12 mouse cellular contexts compared by ENCODE assay signal in the genomic region with DNA sequence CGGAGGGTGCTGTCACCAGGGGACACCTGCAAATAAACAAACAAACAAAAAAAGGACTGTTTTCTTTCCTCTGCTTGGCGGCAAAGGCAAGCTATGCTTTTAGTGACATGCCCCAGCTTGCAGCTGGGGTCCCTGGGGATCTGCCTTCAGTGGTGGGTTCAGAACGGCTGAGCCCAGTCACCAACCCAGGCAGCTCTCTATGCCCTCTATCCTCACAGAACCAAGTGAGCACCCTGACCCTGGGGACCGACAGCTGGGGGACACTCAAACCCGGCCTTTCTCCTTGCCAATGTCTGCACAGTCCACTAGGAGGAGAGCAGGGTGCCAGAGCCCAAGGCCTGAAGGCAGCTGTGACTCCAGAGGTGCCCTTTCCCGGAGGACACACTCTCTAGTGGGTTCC. TPM values are rescaled to one million over a fixed set of nuclear protein-coding genes. Genes with fewer than 3 reads are reported as not detected.
DNase-seq lines count a peak whose midpoint lies in the region; ATAC-seq and TF ChIP-seq lines count a peak whose summit lies in the region.
"Had no signal": no experiment of that assay in that cellular context is flagged by ENCODE, and none has a peak within 500 bp of the region (broad histone marks: within the 10 kb centered on the region; RNA-seq: fewer than 3 reads in every experiment).

No protein-coding gene starts in this region.

- peaks cover 74% of the 10 kb centered on the region for H3K4me1 ChIP-seq in spleen, adult 2 months (ENCODE audit: control insufficient read depth, insufficient read depth, insufficient read length)
- H3K4me1 ChIP-seq in heart, embryonic 16.5 days (ENCODE audit: control insufficient read depth, insufficient read depth, low read length): peaks cover 57% of the 10 kb centered on the region
- peaks cover 42% of the 10 kb centered on the region for H3K4me1 ChIP-seq in liver, embryonic 16.5 days (ENCODE audit: control insufficient read depth, low read depth, low read length)

- peak overlapping the region; percentile 10; the same call in 1 of the 2 replicates for H3K27ac ChIP-seq in spleen, adult 2 months (ENCODE audit: insufficient read depth, low read length)
- H3K27ac ChIP-seq in heart, embryonic 16.5 days (ENCODE audit: low read length): peak overlapping the region; percentile 56; the same call in 1 of the 2 replicates
- peak overlapping the region; percentile 27 for H3K27ac ChIP-seq in liver, embryonic 16.5 days (ENCODE audit: low read length)

- H3K9me3 ChIP-seq in heart, embryonic 16.5 days (replicated peaks; ENCODE audit: control insufficient read depth, low read length): no peaks in the 10 kb centered on the region
- H3K9me3 ChIP-seq in liver, embryonic 16.5 days (replicated peaks; ENCODE audit: control insufficient read depth, low read length): no peaks in the 10 kb centered on the region

- no peak for TF ChIP-seq CTCF in spleen, adult 2 months (IDR thresholded peaks at IDR 0.05; ENCODE audit: extremely low read depth, insufficient read depth, insufficient read length, insufficient replicate concordance)

- WGBS in spleen, adult 2 months: 36% methylated on average over 6 of the region's 6 CpGs
- 47% methylated on average over 6 of the region's 6 CpGs for WGBS in heart, embryonic 16.5 days
- 53% methylated on average over 6 of the region's 6 CpGs for WGBS in liver, embryonic 16.5 days (ENCODE audit: insufficient replicate concordance)

- no peaks in the 10 kb centered on the region for H3K36me3 ChIP-seq in spleen, adult 2 months (ENCODE audit: control insufficient read depth, insufficient read depth, low read length)
- H3K36me3 ChIP-seq in heart, embryonic 16.5 days (ENCODE audit: control insufficient read depth, insufficient read depth): no peaks in the 10 kb centered on the region
- no peaks in the 10 kb centered on the region; the same call in 1 of the 2 replicates for H3K36me3 ChIP-seq in liver, embryonic 16.5 days (ENCODE audit: control insufficient read depth, insufficient read depth)

- no peak for ATAC-seq in heart, embryonic 16.5 days (replicated peaks; ENCODE audit: extremely low read depth, insufficient read depth, low FRiP score)
- no peak for ATAC-seq in liver, embryonic 16.5 days (ENCODE audit: low read depth)
- ATAC-seq in activated CD4-positive, CD25-positive, alpha-beta regulatory T cell, adult 4 months: no peak

- intact Hi-C loops in gastrocnemius, postnatal 14 days (cut with DNase I; ENCODE audit: low total_unique reads): no loop called here

- peak; percentile 8 for DNase-seq in gastrocnemius, postnatal 14 days
- no peak for DNase-seq in gastrocnemius, postnatal 4 days (ENCODE audit: low spot score in 2 of 2)
- DNase-seq in spleen, adult 2 months (ENCODE audit: low read depth in 1 of 2, low spot score in 2 of 2): peak in 1 of 2 experiments; percentile 32
- DNase-seq in spleen, adult 18-20 months: no peak
- DNase-seq in retina, embryonic 14.5 days (ENCODE audit: low spot score): no peak
- DNase-seq: cerebellum, adult 9-10 months; gastrocnemius, postnatal 36 days; lung, adult 18-20 months had no signal

- TF ChIP-seq POLR2A in spleen, adult 2 months (IDR thresholded peaks at IDR 0.05; ENCODE audit: low read depth, low read length): no peak

- no peaks in the 10 kb centered on the region for H3K27me3 ChIP-seq in spleen, adult 2 months (ENCODE audit: control insufficient read depth, insufficient read depth, low read length)
- no peaks in the 10 kb centered on the region for H3K27me3 ChIP-seq in heart, embryonic 16.5 days (ENCODE audit: control insufficient read depth, insufficient read depth, low read length)
- H3K27me3 ChIP-seq in liver, embryonic 16.5 days (ENCODE audit: control insufficient read depth, insufficient read depth, low read depth, low read length): no peaks in the 10 kb centered on the region

- no peak overlapping the region for H3K4me3 ChIP-seq in spleen, adult 2 months (ENCODE audit: extremely low read depth, insufficient read depth, insufficient read length)
- no peak overlapping the region for H3K4me3 ChIP-seq in heart, embryonic 16.5 days (ENCODE audit: low read length)
- H3K4me3 ChIP-seq in liver, embryonic 16.5 days (ENCODE audit: low read depth, low read length): no peak overlapping the region
- H3K4me3 ChIP-seq: myocyte had no signal

- peak overlapping the region; percentile 31; the same call in 1 of the 2 replicates for H3K9ac ChIP-seq in heart, embryonic 16.5 days (ENCODE audit: low read length)
- no peak overlapping the region for H3K9ac ChIP-seq in liver, embryonic 16.5 days (ENCODE audit: low read depth, low read length)

- H3K4me2 ChIP-seq in heart, embryonic 16.5 days (ENCODE audit: low read depth, low read length): no peak overlapping the region
- no peak overlapping the region for H3K4me2 ChIP-seq in liver, embryonic 16.5 days (ENCODE audit: low read depth, low read length)

RNA-seq across cellular contexts. Expression of a gene that starts 29.5 kb away (rescaled TPM):
- total RNA-seq in gastrocnemius, postnatal 14 days (2021): 100 to 1,000 TPM; 132 to 175 TPM
- 100 to 1,000 TPM; 114 to 119 TPM for total RNA-seq in gastrocnemius, postnatal 4 days (2021)
- polyA plus RNA-seq in spleen, adult 2 months (2012; rRNA removed): 663 and 724 TPM in 2 replicates
- polyA plus RNA-seq in heart, embryonic 16.5 days (2015; fragmentation: Nextera tagmentation; extraction: Ambion mirVana): 130 and 146 TPM in 2 replicates
- 279 and 350 TPM in 2 replicates for polyA plus RNA-seq in liver, embryonic 16.5 days (2015; fragmentation: Nextera tagmentation; extraction: Ambion mirVana)
- 100 to 1,000 TPM; 154 to 186 TPM for polyA plus RNA-seq in activated CD4-positive, CD25-positive, alpha-beta regulatory T cell, adult 4 months (2017; shearing (Covaris generic))

RNA-seq across cellular contexts. Expression of a gene that starts 49.9 kb away (rescaled TPM):
- total RNA-seq in gastrocnemius, postnatal 14 days (2021): 10 to 100 TPM; 20.0 to 23.6 TPM
- total RNA-seq in gastrocnemius, postnatal 4 days (2021): 10 to 100 TPM; 41.8 to 44.4 TPM
- 48.3 and 51.5 TPM in 2 replicates for polyA plus RNA-seq in spleen, adult 2 months (2012; rRNA removed)
- polyA plus RNA-seq in heart, embryonic 16.5 days (2015; fragmentation: Nextera tagmentation; extraction: Ambion mirVana): 95.8 and 103 TPM in 2 replicates
- 55.2 and 56.6 TPM in 2 replicates for polyA plus RNA-seq in liver, embryonic 16.5 days (2015; fragmentation: Nextera tagmentation; extraction: Ambion mirVana)
- 10 to 100 TPM; 54.5 to 63.6 TPM for polyA plus RNA-seq in activated CD4-positive, CD25-positive, alpha-beta regulatory T cell, adult 4 months (2017; shearing (Covaris generic))
